Mouse (Mus musculus) heart, adult 2 months (tissue): ENCODE measurements around the gene Cops3. TPM values are rescaled to one million over a fixed set of nuclear protein-coding genes. Genes with fewer than 3 reads are reported as not detected.

Source experiments
- DNase-seq, 2 experiments: peaks; one replicate each; pipeline ENCODE4 v3.0.0; 2021
- H3K27ac ChIP-seq: fragments of 200-600 bp; 2 replicates; pipeline ENCODE4 v1.8.1; 2022
- H3K27me3 ChIP-seq: fragments of 200-500 bp; 2 replicates; pipeline ENCODE4 v1.6.1; 2012; ENCODE audit warnings: mild to moderate bottlenecking, low read length, inconsistent platforms, mixed read lengths; ENCODE audit not compliant: control insufficient read depth, insufficient read depth
- H3K36me3 ChIP-seq: fragments of 200-500 bp; 2 replicates; pipeline ENCODE4 v1.6.1; 2012; ENCODE audit warnings: low read length, inconsistent platforms; ENCODE audit not compliant: control insufficient read depth, insufficient read depth
- H3K4me1 ChIP-seq: fragments of 200-500 bp; 2 replicates; pipeline ENCODE4 v1.6.1; 2011; ENCODE audit warnings: low read length; ENCODE audit not compliant: control insufficient read depth, insufficient read depth
- H3K4me3 ChIP-seq: fragments of 200-600 bp; 2 replicates; pipeline ENCODE4 v1.8.1; 2022
- H3K79me2 ChIP-seq: fragments of 200-500 bp; replicated peaks from 2 replicates; pipeline ENCODE4 v1.6.1; 2012; ENCODE audit warnings: mild to moderate bottlenecking, inconsistent platforms, low read length, moderate library complexity, mixed read lengths; ENCODE audit not compliant: control insufficient read depth, insufficient read depth
- H3K9ac ChIP-seq: fragments of 200-500 bp; 2 replicates; pipeline ENCODE4 v1.6.1; 2012; ENCODE audit warnings: low read depth, mild to moderate bottlenecking, control low read depth, inconsistent platforms, low read length, mixed read lengths
- CTCF ChIP-seq: fragments of 200-600 bp; IDR thresholded peaks from 2 replicates; pipeline ENCODE4 v1.8.1; 2022; ENCODE audit warnings: antibody characterized with exemption, mild to moderate bottlenecking, moderate library complexity
- EP300 ChIP-seq: fragments of 200-500 bp; IDR thresholded peaks from 2 replicates; pipeline ENCODE4 v1.6.1; 2011; ENCODE audit warnings: low read depth, low read length, control low read depth; ENCODE audit not compliant: insufficient read depth
- POLR2A ChIP-seq: fragments of 200-500 bp; IDR thresholded peaks from 2 replicates; pipeline ENCODE4 v1.6.1; 2011; ENCODE audit warnings: mild to moderate bottlenecking, low read depth, low read length, control low read depth; ENCODE audit not compliant: insufficient read depth
- WGBS: fragments of 180-500 bp; shearing (Covaris S2); methylation state at CpG from one replicate; pipeline ENCODE4 v1.1.7; 2018; 5-methylcytosine and 5-hydroxymethylcytosine counted together
- intact Hi-C: fragments of 180-260 bp; cut with DNase I; formaldehyde crosslinking; loops from one replicate; pipeline ENCODE4 v1.15.1; 2025
- polyA plus RNA-seq: library from polyadenylated mRNA; depleted of rRNA; stranded (reverse); fragments of >200 nt; gene quantifications from 2 replicates; pipeline ENCODE4 v1.2.3, GENCODE M21; 2012; rRNA removed
- total RNA-seq, 2 experiments: library from RNA; stranded (reverse); gene quantifications; 2 replicates each; pipeline ENCODE4 v1.2.3; 2021

Gene Cops3
- total and polyA plus RNA-seq, 3 experiments = 28.4 to 75.5 (median 67.7) TPM

GRCm38 (mm10) chr11:59769738-59770137 lies 69.9 kb downstream of the Cops3 start:
- H3K9ac ChIP-seq = no peak overlapping the region
- no peak overlapping the region for H3K4me3 ChIP-seq
- 37% methylated on average over 6 of the region's 6 CpGs for WGBS
- intact Hi-C loops = no loop called here
- no peaks in the 10 kb centered on the region for H3K27me3 ChIP-seq
- H3K36me3 ChIP-seq = peaks cover 5% of the 10 kb centered on the region
- H3K4me1 ChIP-seq = peaks cover 3% of the 10 kb centered on the region; the same call in 1 of the 2 replicates
- TF ChIP-seq EP300 (no peak), CTCF (no peak), POLR2A (no peak)
- no peaks in the 10 kb centered on the region for H3K79me2 ChIP-seq
- H3K27ac ChIP-seq = no peak overlapping the region
- no peak for DNase-seq

GRCm38 (mm10) chr11:59769307-59769706 lies 70.3 kb downstream of the Cops3 start:
- Histone ChIP-seq H3K27ac (no peak overlapping the region), H3K79me2 (no peaks in the 10 kb centered on the region), H3K9ac (no peak overlapping the region), H3K36me3 (peaks cover 5% of the 10 kb centered on the region), H3K4me1 (peaks cover 3% of the 10 kb centered on the region; the same call in 1 of the 2 replicates), H3K27me3 (no peaks in the 10 kb centered on the region), H3K4me3 (no peak overlapping the region)
- DNase-seq = no peak
- intact Hi-C loops = no loop called here
- 73% methylated on average over 2 of the region's 2 CpGs for WGBS
- TF ChIP-seq POLR2A (no peak), EP300 (no peak), CTCF (no peak)

Other genes with a start within 250 kb of the Cops3 start
- gene Olfr223, start 246.5 kb downstream of the Cops3 start, total RNA-seq = not detected
- not detected in 2 replicates for gene Olfr223, start 246.5 kb downstream of the Cops3 start, polyA plus RNA-seq
- 100 to 1,000 TPM; 132 to 142 TPM for gene Mprip, start 178.5 kb downstream of the Cops3 start, total RNA-seq
- 77.1 and 81.6 TPM in 2 replicates for gene Mprip, start 178.5 kb downstream of the Cops3 start, polyA plus RNA-seq
- under 1 TPM; 0.44 to 0.45 TPM for gene Pld6, start 52.2 kb downstream of the Cops3 start, total RNA-seq
- gene Pld6, start 52.2 kb downstream of the Cops3 start, polyA plus RNA-seq = 1.5 and 2.2 TPM in 2 replicates
- gene Flcn, start 29.8 kb downstream of the Cops3 start, total RNA-seq = 10 to 100 TPM; 36.9 to 47.0 TPM
- gene Flcn, start 29.8 kb downstream of the Cops3 start, polyA plus RNA-seq = 52.0 and 59.0 TPM in 2 replicates
- 10 to 100 TPM; 23.7 to 25.4 TPM for gene Nt5m, start 391 bp downstream of the Cops3 start, total RNA-seq
- gene Nt5m, start 391 bp downstream of the Cops3 start, polyA plus RNA-seq = 35.9 and 47.1 TPM in 2 replicates
- gene Med9, start 108.4 kb upstream of the Cops3 start, total RNA-seq = 10 to 100 TPM; 24.0 to 25.5 TPM
- gene Med9, start 108.4 kb upstream of the Cops3 start, polyA plus RNA-seq = 24.0 and 28.1 TPM in 2 replicates
- 1 to 10 TPM; 5.7 to 6.6 TPM for gene Rasd1, start 125.1 kb upstream of the Cops3 start, total RNA-seq
- 4.6 and 6.8 TPM in 2 replicates for gene Rasd1, start 125.1 kb upstream of the Cops3 start, polyA plus RNA-seq
- 1 to 10 TPM; 1.9 to 3.2 TPM for gene Pemt, start 206.7 kb upstream of the Cops3 start, total RNA-seq
- 5.1 and 5.9 TPM in 2 replicates for gene Pemt, start 206.7 kb upstream of the Cops3 start, polyA plus RNA-seq